Mouse (Mus musculus): ENCODE measurements around the gene Idh2. TPM values are rescaled to one million over a fixed set of nuclear protein-coding genes. Genes with fewer than 3 reads are reported as not detected.

Gene Idh2
- total and polyA plus RNA-seq, 2 experiments from 2014 or later, result 2,826 to 3,660 TPM

DNA sequence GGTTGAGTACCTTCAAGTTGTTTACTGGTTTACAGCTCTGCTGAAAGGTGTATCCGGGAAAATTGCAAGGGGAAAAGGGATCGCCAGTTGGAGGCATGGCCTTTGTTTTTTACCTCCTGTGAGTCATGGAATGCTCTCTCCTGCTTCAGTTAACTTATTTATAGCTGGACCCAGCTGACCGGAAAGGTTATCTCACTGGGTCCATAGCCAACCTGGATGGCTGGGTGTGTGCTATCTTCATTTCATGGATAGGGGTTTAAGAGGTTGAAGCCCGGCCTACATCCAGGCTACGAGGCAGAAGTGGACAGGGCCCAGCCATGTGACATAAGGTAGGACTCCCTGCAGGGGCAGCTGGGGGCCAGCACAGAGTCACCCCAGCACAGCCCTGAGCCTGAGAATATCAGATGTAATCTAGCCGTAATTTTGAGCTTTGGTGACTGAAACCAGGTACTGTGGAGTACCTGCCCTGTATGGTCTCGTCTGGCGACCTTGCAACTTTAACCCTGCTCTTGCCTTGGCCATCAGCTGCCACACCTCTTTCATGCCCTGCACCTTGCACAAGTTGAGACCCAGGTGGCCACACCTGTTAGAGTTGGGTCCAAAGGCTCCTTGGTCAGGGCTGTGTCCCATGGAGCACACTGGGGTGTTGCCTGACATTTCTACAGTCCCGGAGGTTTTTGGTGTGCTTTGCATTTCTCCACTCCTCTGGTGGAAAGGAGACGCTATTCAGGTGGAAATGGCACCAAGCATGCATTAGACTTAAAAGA lies 55.0 kb downstream of the Idh2 start:
- peak; percentile 89 for DNase-seq (ENCODE audit: low spot score)

DNA sequence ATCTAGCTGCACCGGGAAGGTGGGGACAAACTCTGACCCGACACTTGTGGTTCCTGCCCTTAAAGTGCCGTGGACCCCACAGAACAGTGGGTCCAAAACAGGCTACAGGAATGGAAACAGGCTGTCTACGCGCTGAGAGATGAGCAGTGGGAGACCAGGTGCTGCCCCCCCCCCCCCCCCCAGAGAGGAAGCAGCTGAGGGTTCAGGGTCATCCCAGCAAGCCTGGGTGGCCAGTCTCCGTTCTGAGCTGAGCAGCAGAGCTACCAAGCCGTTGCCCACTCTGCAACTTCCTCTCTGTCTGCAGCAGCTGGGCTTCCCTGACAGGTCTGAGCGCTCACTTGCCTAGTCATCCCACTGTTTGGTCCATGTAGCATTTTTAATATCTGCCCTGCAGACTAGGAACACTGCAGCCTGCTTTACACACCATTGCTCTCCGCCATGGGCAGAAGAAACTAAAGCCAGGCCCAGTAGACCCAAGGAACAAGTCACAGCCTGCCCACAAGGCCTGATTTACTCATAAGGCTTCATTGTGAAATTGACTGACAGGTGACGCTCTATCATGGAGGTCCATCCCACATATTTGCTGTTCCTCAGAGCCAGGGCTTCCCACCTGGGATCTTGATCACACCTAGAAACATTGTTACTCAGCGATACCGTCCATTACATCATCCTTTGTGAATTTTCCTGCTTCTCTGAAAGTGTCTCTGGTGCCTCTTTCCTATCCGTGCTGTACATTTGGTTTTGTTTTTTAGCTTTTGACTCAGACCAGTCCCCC lies 55.9 kb downstream of the Idh2 start:
- WGBS, result 55% methylated on average over 11 of the region's 13 CpGs
- Histone ChIP-seq H3K27me3 (ENCODE audit: control insufficient read depth, insufficient read depth, low read length) (no peaks in the 10 kb centered on the region), H3K36me3 (replicated peaks; ENCODE audit: control insufficient read depth, insufficient read depth, low read length) (no peaks in the 10 kb centered on the region), H3K4me2 (ENCODE audit: low read depth, low read length) (no peak overlapping the region), H3K4me3 (ENCODE audit: low read depth, low read length) (no peak overlapping the region), H3K4me1 (ENCODE audit: control insufficient read depth, insufficient read depth) (peaks cover 54% of the 10 kb centered on the region), H3K9me3 (replicated peaks; ENCODE audit: control insufficient read depth, low read length) (no peaks in the 10 kb centered on the region), H3K27ac (ENCODE audit: low read depth) (peak overlapping the region; percentile 95), H3K9ac (replicated peaks; ENCODE audit: low read depth, low read length) (no peak overlapping the region)
- no peak for ATAC-seq (ENCODE audit: insufficient read depth, low read depth)
- DNase-seq (ENCODE audit: low spot score), result no peak
- TF ChIP-seq CTCF (IDR thresholded peaks at IDR 0.05; ENCODE audit: low read depth), result no peak
- no peak for TF ChIP-seq EP300 (IDR thresholded peaks at IDR 0.05; ENCODE audit: low read depth)

More for the DNA sequence above, 55.0 kb downstream of the Idh2 start:
- TF ChIP-seq EP300 (IDR thresholded peaks at IDR 0.05; ENCODE audit: low read depth), result peak; percentile 89
- no peak for TF ChIP-seq CTCF (IDR thresholded peaks at IDR 0.05; ENCODE audit: low read depth)
- peaks cover 60% of the 10 kb centered on the region for H3K4me1 ChIP-seq (ENCODE audit: control insufficient read depth, insufficient read depth)
- H3K27me3 ChIP-seq (ENCODE audit: control insufficient read depth, insufficient read depth, low read length), result no peaks in the 10 kb centered on the region
- WGBS, result 40% methylated on average over 10 of the region's 10 CpGs
- no peak overlapping the region for H3K4me2 ChIP-seq (ENCODE audit: low read depth, low read length)
- ATAC-seq (ENCODE audit: insufficient read depth, low read depth), result peak; percentile 72
- H3K4me3 ChIP-seq (ENCODE audit: low read depth, low read length), result no peak overlapping the region
- no peaks in the 10 kb centered on the region for H3K36me3 ChIP-seq (replicated peaks; ENCODE audit: control insufficient read depth, insufficient read depth, low read length)
- H3K27ac ChIP-seq (ENCODE audit: low read depth), result peak overlapping the region; percentile 95
- H3K9me3 ChIP-seq (replicated peaks; ENCODE audit: control insufficient read depth, low read length), result no peaks in the 10 kb centered on the region
- H3K9ac ChIP-seq (replicated peaks; ENCODE audit: low read depth, low read length), result no peak overlapping the region

DNA sequence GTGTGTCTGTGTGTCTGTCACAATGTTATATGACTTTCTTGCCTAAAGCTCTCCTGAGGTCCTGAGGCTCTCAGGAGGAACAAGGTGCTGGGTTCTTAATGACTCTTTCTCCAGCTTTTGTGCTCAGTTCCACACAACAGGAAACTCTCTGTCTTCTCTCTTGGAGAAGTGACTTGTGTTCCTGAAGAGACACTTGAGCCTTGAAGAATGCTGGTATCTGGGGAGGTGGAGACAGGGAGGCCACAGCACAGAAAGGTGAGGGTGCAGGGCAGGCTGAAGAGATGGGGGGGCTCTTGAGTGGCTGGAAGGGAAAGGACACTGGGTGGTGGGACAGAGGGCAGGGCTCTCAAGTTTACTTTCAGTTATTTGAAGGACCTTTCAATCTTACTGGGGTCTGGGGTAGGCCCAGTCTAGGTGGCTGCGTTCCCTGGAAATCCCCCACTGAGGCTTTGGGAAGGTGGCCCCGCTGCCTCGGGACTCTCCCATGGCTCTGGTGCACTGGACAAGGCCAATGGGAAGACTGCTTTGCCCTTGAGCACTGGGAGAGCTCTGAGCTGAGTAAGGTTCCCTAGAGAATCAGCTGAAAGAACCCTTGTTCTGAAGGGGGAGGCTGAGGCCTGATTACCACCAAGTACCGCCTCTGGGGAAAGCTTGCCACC lies 56.7 kb downstream of the Idh2 start:
- ATAC-seq (ENCODE audit: insufficient read depth, low read depth), result no peak
- 56% methylated on average over 4 of the region's 4 CpGs for WGBS

DNA sequence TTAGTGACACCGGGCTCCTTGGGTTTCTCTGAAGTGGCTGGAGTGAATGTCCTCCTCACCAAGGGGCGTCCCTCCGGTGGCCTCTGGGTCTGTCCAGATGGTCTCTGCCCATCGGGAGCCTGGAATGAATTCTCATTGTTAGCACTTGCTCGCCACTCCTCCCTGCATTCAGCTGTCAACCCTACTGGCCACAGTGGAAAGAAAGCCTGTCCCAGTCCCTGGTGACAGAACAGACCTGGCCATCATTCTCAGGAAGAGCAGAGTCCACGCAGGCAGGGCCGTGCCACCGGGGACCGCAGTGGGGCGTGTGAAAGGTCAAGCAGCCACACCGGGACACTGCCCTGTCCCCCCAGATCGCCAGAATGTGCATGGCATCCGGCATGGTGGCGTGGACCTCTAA lies 57.4 kb downstream of the Idh2 start:
- Histone ChIP-seq H3K27ac (ENCODE audit: low read depth) (peak overlapping the region; percentile 95), H3K4me1 (ENCODE audit: control insufficient read depth, insufficient read depth) (peaks cover 59% of the 10 kb centered on the region), H3K27me3 (ENCODE audit: control insufficient read depth, insufficient read depth, low read length) (no peaks in the 10 kb centered on the region), H3K9me3 (replicated peaks; ENCODE audit: control insufficient read depth, low read length) (no peaks in the 10 kb centered on the region), H3K9ac (replicated peaks; ENCODE audit: low read depth, low read length) (peak overlapping the region; percentile 54), H3K36me3 (replicated peaks; ENCODE audit: control insufficient read depth, insufficient read depth, low read length) (no peaks in the 10 kb centered on the region; the same call in 1 of the 2 replicates), H3K4me3 (ENCODE audit: low read depth, low read length) (no peak overlapping the region), H3K4me2 (ENCODE audit: low read depth, low read length) (no peak overlapping the region)
- no peak for DNase-seq (ENCODE audit: low spot score)
- TF ChIP-seq EP300 (IDR thresholded peaks at IDR 0.05; ENCODE audit: low read depth) (no peak), CTCF (IDR thresholded peaks at IDR 0.05; ENCODE audit: low read depth) (no peak)
- WGBS, result 43% methylated on average over 14 of the region's 14 CpGs
- ATAC-seq (ENCODE audit: insufficient read depth, low read depth), result no peak

More for the DNA sequence above, 56.7 kb downstream of the Idh2 start:
- no peak for DNase-seq (ENCODE audit: low spot score)
- H3K4me1 ChIP-seq (ENCODE audit: control insufficient read depth, insufficient read depth), result peaks cover 52% of the 10 kb centered on the region
- H3K27ac ChIP-seq (ENCODE audit: low read depth), result peak overlapping the region; percentile 95
- H3K4me3 ChIP-seq (ENCODE audit: low read depth, low read length), result no peak overlapping the region
- H3K36me3 ChIP-seq (replicated peaks; ENCODE audit: control insufficient read depth, insufficient read depth, low read length), result no peaks in the 10 kb centered on the region
- no peak for TF ChIP-seq CTCF (IDR thresholded peaks at IDR 0.05; ENCODE audit: low read depth)
- TF ChIP-seq EP300 (IDR thresholded peaks at IDR 0.05; ENCODE audit: low read depth), result no peak
- no peak overlapping the region for H3K4me2 ChIP-seq (ENCODE audit: low read depth, low read length)
- H3K9me3 ChIP-seq (replicated peaks; ENCODE audit: control insufficient read depth, low read length), result no peaks in the 10 kb centered on the region
- H3K27me3 ChIP-seq (ENCODE audit: control insufficient read depth, insufficient read depth, low read length), result no peaks in the 10 kb centered on the region
- no peak overlapping the region for H3K9ac ChIP-seq (replicated peaks; ENCODE audit: low read depth, low read length)

DNA sequence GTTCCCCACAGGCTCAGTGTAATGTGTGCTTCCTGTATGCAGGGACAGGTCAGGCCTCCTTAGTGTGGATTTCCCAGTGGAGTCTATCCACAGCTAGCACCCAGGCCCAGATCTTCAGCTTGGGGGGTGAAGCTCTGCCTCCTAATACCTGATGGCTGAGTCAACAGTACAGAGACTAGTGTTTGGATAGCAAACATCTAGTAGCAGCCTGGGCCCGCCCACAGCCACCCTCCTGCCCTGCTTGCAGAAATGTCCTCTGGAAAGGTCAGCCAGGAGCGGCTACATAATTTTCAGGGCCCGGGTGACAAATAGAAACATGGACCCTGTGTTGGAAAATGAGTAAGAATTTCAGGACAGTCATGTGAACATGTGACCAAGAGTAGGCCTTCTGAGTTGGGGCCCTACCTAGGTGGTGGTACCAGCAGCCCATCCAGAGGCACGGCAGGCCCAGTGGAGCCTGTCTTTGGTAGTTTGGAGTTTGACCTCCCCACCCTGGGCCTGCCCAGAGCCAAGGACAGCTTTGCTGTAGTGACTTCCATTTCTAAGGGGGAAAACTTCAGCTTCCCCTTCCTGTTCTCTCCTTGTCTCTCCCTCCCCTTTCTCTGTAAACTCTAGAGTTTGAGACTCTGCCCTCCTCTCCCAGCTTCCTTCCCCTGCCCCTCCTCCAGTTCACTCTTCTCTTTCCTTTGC lies 58.0 kb downstream of the Idh2 start:
- H3K36me3 ChIP-seq (replicated peaks; ENCODE audit: control insufficient read depth, insufficient read depth, low read length), result no peaks in the 10 kb centered on the region; the same call in 1 of the 2 replicates
- no peaks in the 10 kb centered on the region for H3K27me3 ChIP-seq (ENCODE audit: control insufficient read depth, insufficient read depth, low read length)
- H3K9ac ChIP-seq (replicated peaks; ENCODE audit: low read depth, low read length), result peak overlapping the region; percentile 54
- DNase-seq (ENCODE audit: low spot score) (peak; percentile 67), ATAC-seq (ENCODE audit: insufficient read depth, low read depth) (peak; percentile 57)
- H3K4me1 ChIP-seq (ENCODE audit: control insufficient read depth, insufficient read depth), result peaks cover 65% of the 10 kb centered on the region
- H3K9me3 ChIP-seq (replicated peaks; ENCODE audit: control insufficient read depth, low read length), result no peaks in the 10 kb centered on the region
- WGBS, result 32% methylated on average over 4 of the region's 4 CpGs
- peak overlapping the region; percentile 95 for H3K27ac ChIP-seq (ENCODE audit: low read depth)
- H3K4me2 ChIP-seq (ENCODE audit: low read depth, low read length), result 0 out of 2 replicates have a peak overlapping the region, but pooled peaks have one; percentile 4
- TF ChIP-seq EP300 (IDR thresholded peaks at IDR 0.05; ENCODE audit: low read depth) (0 out of 2 replicates have a peak, but pooled peaks have one; percentile 4), CTCF (IDR thresholded peaks at IDR 0.05; ENCODE audit: low read depth) (no peak)
- H3K4me3 ChIP-seq (ENCODE audit: low read depth, low read length), result no peak overlapping the region
